Mouse (Mus musculus) intestine, postnatal 0 days (tissue): ENCODE measurements around the gene Lamc3. TPM values are rescaled to one million over a fixed set of nuclear protein-coding genes. Genes with fewer than 3 reads are reported as not detected.
A peak's percentile ranks its signal among the peaks of the same experiment; 100 is the strongest.

Experiments used
- ATAC-seq: fragments of 200-750 bp; cut with Nextera tagmentation; 2 replicates; pipeline ENCODE4 v1.8.0; 2017; ENCODE audit warnings: mild to moderate bottlenecking, moderate TSS enrichment, moderate library complexity
- H3K27ac ChIP-seq: fragments of 300-500 bp; sonication (generic); 2 replicates; pipeline ENCODE4 v1.5.1; 2014; ENCODE audit warnings: mild to moderate bottlenecking, low read depth, low read length, moderate library complexity
- H3K27me3 ChIP-seq: fragments of 300-500 bp; sonication (generic); replicated peaks from 2 replicates; pipeline ENCODE4 v1.6.1; 2014; ENCODE audit warnings: low read length, mixed read lengths; ENCODE audit not compliant: control insufficient read depth, insufficient read depth
- H3K36me3 ChIP-seq: fragments of 300-500 bp; sonication (generic); 2 replicates; pipeline ENCODE4 v1.6.1; 2014; ENCODE audit warnings: mild to moderate bottlenecking, moderate library complexity; ENCODE audit not compliant: control insufficient read depth, insufficient read depth
- H3K4me1 ChIP-seq: fragments of 300-500 bp; sonication (generic); replicated peaks from 2 replicates; pipeline ENCODE4 v1.6.1; 2014; ENCODE audit warnings: antibody characterized with exemption, low read length, mixed read lengths; ENCODE audit not compliant: control insufficient read depth, insufficient read depth
- H3K4me2 ChIP-seq: fragments of 300-500 bp; sonication (generic); replicated peaks from 2 replicates; pipeline ENCODE4 v1.6.1; 2014; ENCODE audit warnings: low read depth, mild to moderate bottlenecking, moderate library complexity
- H3K4me3 ChIP-seq: fragments of 300-500 bp; sonication (generic); 2 replicates; pipeline ENCODE4 v1.5.1; 2014; ENCODE audit warnings: low read depth, low read length
- H3K9ac ChIP-seq: fragments of 300-500 bp; sonication (generic); 2 replicates; pipeline ENCODE4 v1.6.1; 2014; ENCODE audit warnings: mild to moderate bottlenecking, low read depth, low read length
- H3K9me3 ChIP-seq: fragments of 300-500 bp; sonication (generic); 2 replicates; pipeline ENCODE4 v1.6.1; 2016; ENCODE audit warnings: mixed run types; ENCODE audit not compliant: control insufficient read depth
- CTCF ChIP-seq: sonication (generic); IDR thresholded peaks from 2 replicates; pipeline ENCODE4 v1.5.1; 2016; ENCODE audit warnings: low read depth, mild to moderate bottlenecking, control low read depth, antibody characterized with exemption, moderate library complexity
- WGBS: fragments of 180-500 bp; shearing (Covaris S2); extraction: QIAGEN DNeasy Blood & Tissue Kit; methylation state at CpG from one replicate; pipeline ENCODE4 v1.1.7; 2014; 5-methylcytosine and 5-hydroxymethylcytosine counted together
- polyA plus RNA-seq: library from polyadenylated mRNA; unstranded; fragments of >200 nt; fragmentation: Nextera tagmentation; extraction: Ambion mirVana; gene quantifications from 2 replicates; pipeline ENCODE4 v1.2.1, GENCODE M21; 2015

Gene Lamc3
- polyA plus RNA-seq, 1 experiment from 2014 or later: 0.44 TPM

- H3K9ac ChIP-seq: no peak overlapping the region
- peak; percentile 46 for ATAC-seq
- H3K36me3 ChIP-seq: no peaks in the 10 kb centered on the region
Measured at GRCm38 (mm10) chr2:31962501-31963224, 75.6 kb downstream of the Lamc3 start.

DNA sequence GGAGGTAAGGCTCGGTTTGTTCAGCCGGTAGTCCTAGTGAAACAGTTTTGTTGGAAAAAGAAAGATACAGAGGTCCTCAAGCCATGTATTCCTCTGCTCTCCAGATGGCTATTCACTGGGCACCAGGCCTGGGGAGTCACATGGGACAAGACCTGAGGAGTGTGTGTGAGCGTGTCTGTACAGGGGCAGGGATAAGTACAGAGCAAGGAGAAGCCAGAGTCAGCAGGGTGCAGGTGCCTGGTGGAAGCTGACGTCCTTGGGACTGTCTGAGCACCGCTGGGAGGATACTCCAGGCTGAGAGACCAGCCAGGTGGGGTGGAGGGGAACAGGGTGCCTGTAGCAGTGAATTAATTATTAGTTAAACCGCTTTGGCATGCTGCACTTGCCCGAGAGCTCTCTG lies 76.4 kb downstream of the Lamc3 start:
- H3K27ac ChIP-seq: no peak overlapping the region
- H3K9me3 ChIP-seq: no peaks in the 10 kb centered on the region
- no peaks in the 10 kb centered on the region for H3K36me3 ChIP-seq
- H3K4me2 ChIP-seq: no peak overlapping the region
- H3K4me3 ChIP-seq: no peak overlapping the region
- H3K9ac ChIP-seq: no peak overlapping the region
- no peak for TF ChIP-seq CTCF
- no peaks in the 10 kb centered on the region for H3K27me3 ChIP-seq
- H3K4me1 ChIP-seq: no peaks in the 10 kb centered on the region
- 77% methylated on average over 7 of the region's 7 CpGs for WGBS
- ATAC-seq: no peak

More at GRCm38 (mm10) chr2:31962501-31963224, 75.6 kb downstream of the Lamc3 start:
- no peaks in the 10 kb centered on the region for H3K27me3 ChIP-seq
- peak; percentile 40 for TF ChIP-seq CTCF
- peak overlapping the region; percentile 37 for H3K4me2 ChIP-seq
- 70% methylated on average over 8 of the region's 8 CpGs for WGBS
- no peaks in the 10 kb centered on the region for H3K9me3 ChIP-seq
- no peaks in the 10 kb centered on the region for H3K4me1 ChIP-seq
- no peak overlapping the region for H3K4me3 ChIP-seq
- no peak overlapping the region for H3K27ac ChIP-seq

DNA sequence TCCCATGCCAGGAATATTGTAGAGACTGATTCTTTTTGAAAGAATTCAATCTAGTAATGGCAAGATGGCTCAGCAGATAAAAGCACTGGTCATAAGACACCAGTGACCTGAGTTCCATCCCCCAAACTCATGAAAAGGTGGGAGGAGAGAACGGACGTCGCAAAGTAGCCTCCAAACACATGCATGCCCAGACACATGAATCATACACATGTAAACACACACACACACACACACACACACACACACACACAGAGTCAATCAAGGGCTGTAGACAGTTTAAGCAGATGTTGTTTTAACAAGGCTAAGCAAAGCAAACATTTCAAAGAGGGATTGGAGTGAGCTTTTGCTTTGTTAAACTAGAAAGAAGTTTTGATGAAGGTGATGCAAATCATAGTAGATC lies 77.1 kb downstream of the Lamc3 start:
- no peak overlapping the region for H3K27ac ChIP-seq

DNA sequence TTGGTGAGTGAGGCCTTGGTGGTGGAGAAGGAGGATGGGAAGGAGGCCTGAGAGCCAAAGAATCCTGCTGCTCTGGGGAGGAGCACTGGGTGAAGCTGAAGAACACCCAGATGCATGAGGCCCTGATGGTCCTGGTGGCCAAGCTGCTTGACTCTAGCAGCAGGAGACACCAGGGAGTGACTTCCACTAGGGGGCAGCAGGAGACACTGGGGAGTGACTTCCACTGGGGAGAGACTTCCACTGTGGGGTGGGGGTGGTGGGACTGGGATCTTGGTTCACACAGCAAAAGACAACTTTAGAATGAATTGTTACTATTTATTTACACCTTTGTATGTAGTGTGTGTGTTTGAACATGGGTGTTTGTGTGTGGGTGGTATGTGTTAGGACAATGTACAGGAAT lies 78.0 kb downstream of the Lamc3 start:
- H3K4me2 ChIP-seq: no peak overlapping the region
- H3K4me3 ChIP-seq: no peak overlapping the region
- H3K9ac ChIP-seq: no peak overlapping the region
- no peak overlapping the region for H3K27ac ChIP-seq
- no peaks in the 10 kb centered on the region for H3K36me3 ChIP-seq
- no peaks in the 10 kb centered on the region for H3K27me3 ChIP-seq
- ATAC-seq: no peak
- H3K4me1 ChIP-seq: no peaks in the 10 kb centered on the region
- peak; percentile 78 for TF ChIP-seq CTCF
- H3K9me3 ChIP-seq: no peaks in the 10 kb centered on the region

More for the DNA sequence above, 77.1 kb downstream of the Lamc3 start:
- WGBS: 68% methylated on average over 3 of the region's 3 CpGs
- no peak overlapping the region for H3K4me2 ChIP-seq
- no peak overlapping the region for H3K4me3 ChIP-seq
- no peaks in the 10 kb centered on the region for H3K9me3 ChIP-seq
- no peak for TF ChIP-seq CTCF
- no peak overlapping the region for H3K9ac ChIP-seq
- no peaks in the 10 kb centered on the region for H3K36me3 ChIP-seq
- H3K27me3 ChIP-seq: no peaks in the 10 kb centered on the region
- no peak for ATAC-seq
- H3K4me1 ChIP-seq: no peaks in the 10 kb centered on the region

DNA sequence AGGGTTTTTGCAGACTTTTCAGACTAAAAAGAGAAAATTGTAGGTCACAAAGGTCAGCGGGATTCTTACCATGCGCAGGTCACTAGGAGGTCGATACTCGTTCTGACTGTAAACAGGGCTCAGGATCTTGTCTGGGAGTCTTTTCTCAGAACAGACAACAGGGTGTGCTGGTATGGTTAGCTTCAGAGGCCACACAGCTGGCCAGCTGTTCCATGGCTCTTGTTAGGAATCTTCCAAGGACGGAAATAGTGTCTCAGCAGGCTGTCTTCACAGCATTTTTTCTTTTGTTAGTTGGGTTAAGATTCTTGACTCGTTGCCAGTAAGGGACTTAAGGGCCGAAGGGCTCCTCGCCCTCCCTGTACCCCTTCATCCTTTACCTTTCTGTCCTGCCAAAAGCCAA lies 79.7 kb downstream of the Lamc3 start:
- H3K27ac ChIP-seq: no peak overlapping the region

DNA sequence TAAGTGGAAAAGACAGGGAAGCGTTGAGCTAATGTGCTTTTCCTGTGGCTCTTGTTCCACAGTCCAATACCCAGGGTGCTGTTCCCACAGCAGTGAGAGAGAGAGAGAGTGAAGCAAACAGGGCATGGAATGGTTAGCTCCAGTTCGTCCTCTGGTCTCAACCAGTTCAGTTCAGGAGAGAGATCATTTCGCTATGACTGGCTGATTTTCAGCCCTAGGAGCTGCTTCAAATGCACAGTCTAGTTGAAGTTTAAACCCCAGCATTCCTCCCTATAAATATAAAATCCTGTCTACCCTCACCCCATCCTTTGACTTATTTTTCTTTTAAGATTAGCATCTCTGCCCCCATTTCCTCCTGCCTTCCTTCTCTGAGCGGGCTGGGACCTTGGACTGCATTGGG lies 85.5 kb downstream of the Lamc3 start:
- WGBS: 86% methylated on average over 4 of the region's 4 CpGs
- TF ChIP-seq CTCF: no peak
- no peak overlapping the region for H3K4me2 ChIP-seq
- no peaks in the 10 kb centered on the region for H3K9me3 ChIP-seq
- no peak overlapping the region for H3K9ac ChIP-seq
- H3K36me3 ChIP-seq: peaks cover 13% of the 10 kb centered on the region
- H3K4me1 ChIP-seq: no peaks in the 10 kb centered on the region
- H3K27me3 ChIP-seq: no peaks in the 10 kb centered on the region
- no peak overlapping the region for H3K4me3 ChIP-seq
- no peak for ATAC-seq
- no peak overlapping the region for H3K27ac ChIP-seq

More for the DNA sequence above, 79.7 kb downstream of the Lamc3 start:
- H3K9me3 ChIP-seq: no peaks in the 10 kb centered on the region
- H3K4me3 ChIP-seq: no peak overlapping the region
- H3K36me3 ChIP-seq: no peaks in the 10 kb centered on the region
- no peaks in the 10 kb centered on the region for H3K4me1 ChIP-seq
- H3K9ac ChIP-seq: no peak overlapping the region
- no peak for TF ChIP-seq CTCF
- no peak overlapping the region for H3K4me2 ChIP-seq
- H3K27me3 ChIP-seq: no peaks in the 10 kb centered on the region
- ATAC-seq: no peak
- WGBS: 60% methylated on average over 8 of the region's 8 CpGs
